Mouse (Mus musculus) heart, adult 8-10 months (tissue): ENCODE data around the gene Serpinb6a. TPM values are rescaled to one million over a fixed set of nuclear protein-coding genes. Genes with fewer than 3 reads are reported as not detected.
A peak's percentile ranks its signal among the peaks of the same experiment; 100 is the strongest.
"Not testable (repeated sequence)": the region's sequence is repeated elsewhere in the genome, so short reads cannot be mapped to it uniquely, and the experiment has no call there.

ENCODE experiments used
- DNase-seq: peaks from one replicate; pipeline ENCODE4 v3.0.0; 2022; ENCODE audit warnings: low spot score
- total RNA-seq, 4 experiments: library from RNA; stranded (reverse); gene quantifications; 2 replicates each; pipeline ENCODE4 v1.2.4; 2022

Serpinb6a gene
- total RNA-seq, 4 experiments from 2014 or later = 121 to 132 (median 127) TPM

- DNase-seq = no peak
Observed at GRCm38 (mm10) chr13:33989625-33990024, 13.0 kb downstream of the Serpinb6a start.

- no peak for DNase-seq
Observed at GRCm38 (mm10) chr13:33966574-33966973, 36.0 kb downstream of the Serpinb6a start.

GRCm38 (mm10) chr13:33966025-33966412, 36.6 kb downstream of the Serpinb6a start:
- DNase-seq = no peak

GRCm38 (mm10) chr13:33965056-33966024, 37.3 kb downstream of the Serpinb6a start:
- no peak for DNase-seq

DNA sequence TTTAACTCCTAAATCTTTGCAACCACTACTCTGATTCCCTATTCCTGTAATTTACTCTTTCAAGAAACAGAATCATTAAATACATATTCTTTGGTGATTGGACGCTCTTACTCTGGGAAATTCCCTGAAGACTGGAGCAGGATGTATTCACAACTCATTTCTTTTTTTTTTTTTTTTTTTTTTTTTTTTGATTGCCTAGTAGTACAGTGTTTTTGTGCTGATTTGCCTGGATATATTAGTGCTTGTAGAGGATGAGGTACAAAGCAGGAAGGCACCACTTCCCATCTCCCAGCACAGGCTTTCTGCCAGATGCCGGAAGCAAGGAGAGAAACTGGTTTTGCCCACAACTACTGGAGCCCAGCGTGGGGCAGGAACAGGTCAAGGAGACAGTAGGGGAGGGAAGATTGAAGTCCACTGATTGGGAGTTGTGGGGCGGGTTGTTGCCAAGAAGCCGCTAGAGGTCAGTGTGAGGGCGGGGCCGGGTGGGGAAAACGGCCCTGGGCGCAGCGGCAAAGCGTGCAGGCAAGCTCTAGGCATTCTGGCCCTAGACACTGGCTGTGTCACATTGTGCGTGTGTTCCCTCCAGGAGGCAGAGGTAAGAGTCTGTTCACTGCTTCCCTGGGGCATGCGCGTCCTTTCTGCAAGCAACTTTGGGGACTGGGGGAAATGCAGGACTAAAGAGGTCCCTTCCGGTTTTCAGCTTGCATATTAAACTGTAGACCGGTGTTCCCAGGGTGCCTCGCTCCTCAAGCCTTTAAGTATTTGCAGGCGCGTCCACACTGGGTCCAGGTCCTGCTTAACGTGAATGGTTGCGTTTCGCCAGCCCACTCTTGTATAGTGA, 38.2 kb downstream of the Serpinb6a start, which contains the start of gene Nqo2:
Nqo2 (plus strand) TSS at position 482 of the 841 bp plus-strand sequence.
- DNase-seq = peak; percentile 80

DNA sequence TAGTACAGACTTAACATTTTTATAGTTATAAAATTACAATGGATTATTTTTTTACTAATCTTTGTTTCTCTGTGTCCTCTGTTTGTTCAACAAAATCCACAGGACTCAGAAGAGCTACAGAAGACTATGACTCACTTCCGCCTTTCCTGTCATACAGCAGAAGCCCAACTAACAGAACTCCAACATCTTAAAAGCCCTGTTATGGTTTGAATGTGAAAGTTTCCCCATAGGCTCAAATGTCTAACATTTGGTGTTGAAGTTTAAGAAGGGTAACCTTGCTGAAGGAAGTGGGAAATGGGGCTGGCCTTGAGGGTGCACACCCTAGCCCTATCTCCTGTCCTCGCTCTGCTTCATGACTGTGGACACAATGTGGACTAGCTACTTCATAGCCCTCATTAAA, 42.8 kb downstream of the Serpinb6a start:
- DNase-seq = no peak

GRCm38 (mm10) chr13:33956571-33957421, 45.8 kb downstream of the Serpinb6a start:
- DNase-seq = peak; percentile 75

- DNase-seq = no peak
Observed at GRCm38 (mm10) chr13:33952947-33953346, 49.6 kb downstream of the Serpinb6a start.

- DNase-seq = no peak
Observed at GRCm38 (mm10) chr13:33952075-33952449, 50.5 kb downstream of the Serpinb6a start.

- no peak for DNase-seq
Observed at GRCm38 (mm10) chr13:33951308-33952074, 51.1 kb downstream of the Serpinb6a start.

GRCm38 (mm10) chr13:33942212-33942779, 60.3 kb downstream of the Serpinb6a start:
- DNase-seq = no peak

DNA sequence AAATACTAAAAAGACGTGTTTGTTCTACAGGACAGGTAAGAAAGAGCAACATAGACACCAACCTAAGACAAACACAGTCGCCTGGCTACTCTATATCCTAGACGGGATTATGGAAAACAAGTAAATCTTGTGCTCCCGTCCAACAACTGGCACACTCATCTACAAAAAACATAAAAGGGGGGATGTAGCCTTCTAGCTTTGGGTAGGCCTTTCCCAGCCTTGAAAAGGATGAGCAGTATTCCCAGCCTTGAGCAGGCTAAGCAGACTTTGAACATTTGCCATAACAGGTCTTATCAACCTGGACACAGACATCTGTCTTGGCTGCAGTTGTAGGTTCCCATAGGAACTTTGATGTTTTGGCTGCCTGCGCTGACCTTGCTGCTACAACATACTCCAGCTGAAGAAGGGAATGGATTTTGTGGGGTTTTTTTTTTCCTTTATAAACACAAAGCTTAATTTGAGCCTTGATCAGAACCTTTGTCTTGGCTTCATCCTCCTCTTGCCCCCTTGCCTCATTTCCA, 61.2 kb downstream of the Serpinb6a start:
- no peak for DNase-seq

DNA sequence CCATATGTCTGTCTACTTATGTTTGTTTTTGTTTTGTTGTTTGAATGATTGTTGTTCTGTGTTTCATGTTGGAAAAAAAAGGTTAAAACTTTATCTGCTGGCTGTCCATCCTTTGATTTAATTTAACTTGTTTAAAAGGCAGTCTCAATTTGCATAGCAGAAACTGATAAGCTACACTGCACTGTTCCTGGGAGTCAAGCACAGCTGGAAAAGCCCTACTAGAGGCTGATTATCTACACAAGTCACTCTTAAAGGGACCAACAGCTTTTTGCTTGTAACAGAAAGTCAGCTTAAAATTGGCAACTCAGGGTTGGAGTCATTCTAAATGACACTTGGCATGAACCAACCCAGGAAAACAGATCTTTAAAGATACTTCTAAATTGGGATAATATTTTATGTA, 65.0 kb downstream of the Serpinb6a start:
- DNase-seq = not testable (repeated sequence)

GRCm38 (mm10) chr13:33937151-33937550, 65.4 kb downstream of the Serpinb6a start:
- DNase-seq = no peak

GRCm38 (mm10) chr13:33935465-33936181, 67.0 kb downstream of the Serpinb6a start:
- DNase-seq = peak; percentile 72

DNA sequence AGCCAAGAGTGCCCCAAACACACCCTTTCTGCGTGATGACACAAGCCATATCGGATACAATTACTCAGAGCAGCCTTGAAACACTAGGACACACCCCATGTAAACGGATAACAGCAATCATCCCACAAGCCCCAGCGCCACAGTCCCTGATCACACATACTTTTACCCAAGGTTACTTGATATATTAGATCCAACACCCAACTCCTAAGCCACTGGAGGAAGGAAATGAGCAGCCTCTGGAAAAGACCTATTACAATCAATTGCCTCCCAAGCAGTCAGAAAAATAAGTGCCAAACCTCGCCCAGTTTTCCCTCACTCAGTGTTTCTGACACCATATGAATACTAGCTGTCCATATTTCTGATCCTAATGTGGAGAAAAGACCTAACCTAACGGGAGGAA, 67.9 kb downstream of the Serpinb6a start:
- peak; percentile 30 for DNase-seq

GRCm38 (mm10) chr13:33930912-33931311, 71.7 kb downstream of the Serpinb6a start:
- peak; percentile 74 for DNase-seq

GRCm38 (mm10) chr13:33930281-33930680, 72.3 kb downstream of the Serpinb6a start:
- DNase-seq = no peak

DNA sequence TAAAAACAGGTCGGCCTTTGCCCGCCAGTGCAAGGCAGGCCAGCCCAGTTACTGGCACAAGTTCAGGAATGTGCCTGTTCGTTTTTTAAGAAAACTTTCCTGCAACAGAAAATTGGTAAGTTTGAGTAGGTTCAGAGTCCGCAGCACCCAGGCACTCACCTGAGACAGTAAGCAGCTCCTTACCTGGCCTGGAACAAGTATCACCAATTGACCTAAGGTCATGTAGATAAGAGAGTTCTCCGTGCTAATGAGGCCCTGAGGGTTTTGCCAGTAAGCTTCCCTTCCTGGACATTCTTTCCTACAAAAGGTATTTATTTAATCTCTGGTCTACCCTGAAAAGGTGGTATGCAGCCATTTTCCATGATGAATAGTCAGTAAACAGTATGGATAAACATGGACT, 80.9 kb downstream of the Serpinb6a start:
- DNase-seq = no peak
